Mouse (Mus musculus) MEL (cell line): ENCODE measurements at regions not wholly inside any gene's neighbourhood (a gene's known extent, or its start where the extent isn't known, plus 50 kb on each side); places are given as distances from the start of the nearest gene placed in this dataset.

Source experiments
- DNase-seq: peaks from one replicate; pipeline ENCODE4 v3.0.0; 2011; ENCODE audit warnings: low read depth, low spot score
- H3K27ac ChIP-seq: 2 replicates; pipeline ENCODE4 v1.5.1; 2012; ENCODE audit warnings: low read depth, mild to moderate bottlenecking, control low read depth, low read length, moderate library complexity; ENCODE audit not compliant: control insufficient read depth
- H3K27me3 ChIP-seq, 2 experiments: fragments of 150-350 bp in 1 of 2; sonication (generic) in 1 of 2; 2 replicates each; pipeline ENCODE4 v1.6.1; 2012; ENCODE audit warnings: low read length in 2 of 2, mild to moderate bottlenecking in 2 of 2, improper control_type of control experiment in 1 of 2, moderate library complexity in 1 of 2; ENCODE audit not compliant: insufficient read depth in 2 of 2, control insufficient read depth in 1 of 2
- H3K36me3 ChIP-seq, 2 experiments: 2 replicates each; pipeline ENCODE4 v1.6.1; 2012 to 2014; ENCODE audit warnings: low read length in 2 of 2, improper control_type of control experiment in 1 of 2, inconsistent platforms in 1 of 2, mild to moderate bottlenecking in 1 of 2; ENCODE audit not compliant: insufficient read depth in 2 of 2, control insufficient read depth in 1 of 2
- H3K4me1 ChIP-seq, 2 experiments: fragments of 150-350 bp in 1 of 2; sonication (generic) in 1 of 2; 2 replicates each; pipeline ENCODE4 v1.6.1; 2012; ENCODE audit warnings: low read length in 2 of 2, improper control_type of control experiment in 1 of 2, mild to moderate bottlenecking in 1 of 2; ENCODE audit not compliant: insufficient read depth in 2 of 2, control insufficient read depth in 1 of 2
- H3K4me3 ChIP-seq, 2 experiments: fragments of 150-350 bp in 1 of 2; sonication (generic) in 1 of 2; 2 replicates each; pipeline ENCODE4 v1.5.1; 2012; ENCODE audit warnings: low read depth in 2 of 2, low read length in 2 of 2, mild to moderate bottlenecking in 2 of 2, moderate library complexity in 2 of 2, control low read depth in 1 of 2, improper control_type of control experiment in 1 of 2; ENCODE audit not compliant: control insufficient read depth in 1 of 2, insufficient read depth in 1 of 2
- H3K79me2 ChIP-seq: 2 replicates; pipeline ENCODE4 v1.6.1; 2012; ENCODE audit warnings: mild to moderate bottlenecking, low read length, moderate library complexity; ENCODE audit not compliant: control insufficient read depth, poor library complexity, insufficient read depth
- H3K9ac ChIP-seq: 2 replicates; pipeline ENCODE4 v1.6.1; 2012; ENCODE audit warnings: low read depth, mild to moderate bottlenecking, control low read depth, low read length, moderate library complexity; ENCODE audit not compliant: control insufficient read depth, poor library complexity, severe bottlenecking
- H3K9me3 ChIP-seq: fragments of 150-350 bp; sonication (generic); replicated peaks from 2 replicates; pipeline ENCODE4 v1.6.1; 2012; ENCODE audit warnings: mild to moderate bottlenecking, low read length, improper control_type of control experiment, moderate library complexity; ENCODE audit not compliant: insufficient read depth
- BHLHE40 ChIP-seq: IDR thresholded peaks from 2 replicates; pipeline ENCODE4 v1.6.1; 2012; ENCODE audit warnings: low read depth, mild to moderate bottlenecking, inconsistent platforms, low read length, improper control_type of control experiment, borderline replicate concordance
- CHD2 ChIP-seq: IDR thresholded peaks from 2 replicates; pipeline ENCODE4 v1.6.1; 2011; ENCODE audit warnings: low read length, improper control_type of control experiment
- CTCF ChIP-seq, 3 experiments: IDR thresholded peaks in 2 of 3; conservative IDR thresholded peaks in 1 of 3; 2 replicates each; pipeline ENCODE4 v1.5.1; 2011 to 2012; ENCODE audit warnings: low read length in 3 of 3, low read depth in 2 of 3, mild to moderate bottlenecking in 2 of 3, improper control_type of control experiment in 1 of 3, inconsistent platforms in 1 of 3, mixed read lengths in 1 of 3, moderate library complexity in 1 of 3; ENCODE audit not compliant: control insufficient read depth in 1 of 3, insufficient read depth in 1 of 3, poor library complexity in 1 of 3, severe bottlenecking in 1 of 3
- ELF1 ChIP-seq: IDR thresholded peaks from 2 replicates; pipeline ENCODE4 v1.6.1; 2014; ENCODE audit warnings: low read depth, mild to moderate bottlenecking, inconsistent platforms, low read length, improper control_type of control experiment, moderate library complexity
- EP300 ChIP-seq, 2 experiments: IDR thresholded peaks; 2 replicates each; pipeline ENCODE4 v1.6.1; 2011; ENCODE audit warnings: improper control_type of control experiment in 2 of 2, low read length in 2 of 2, low read depth in 1 of 2, mild to moderate bottlenecking in 1 of 2
- ETS1 ChIP-seq: IDR thresholded peaks from 2 replicates; pipeline ENCODE4 v1.6.1; 2012; ENCODE audit warnings: low read depth, mild to moderate bottlenecking, inconsistent platforms, low read length, improper control_type of control experiment, moderate library complexity
- JUND ChIP-seq: IDR thresholded peaks from 2 replicates; pipeline ENCODE4 v1.6.1; 2011; ENCODE audit warnings: low read depth, mild to moderate bottlenecking, improper control_type of control experiment, low read length
- KAT2A ChIP-seq: conservative IDR thresholded peaks from 2 replicates; pipeline ENCODE4 v1.6.1; 2012; ENCODE audit warnings: low read depth, low read length, improper control_type of control experiment, inconsistent platforms
- MAFK ChIP-seq: IDR thresholded peaks from 2 replicates; pipeline ENCODE4 v1.6.1; 2011; ENCODE audit warnings: low read depth, mild to moderate bottlenecking, low read length, improper control_type of control experiment, borderline replicate concordance
- MAX ChIP-seq: IDR thresholded peaks from 2 replicates; pipeline ENCODE4 v1.6.1; 2011; ENCODE audit warnings: low read length, improper control_type of control experiment
- MYB ChIP-seq: IDR thresholded peaks from 2 replicates; pipeline ENCODE4 v1.6.1; 2011; ENCODE audit warnings: mild to moderate bottlenecking, low read depth, low read length, improper control_type of control experiment
- MYC ChIP-seq: IDR thresholded peaks from 2 replicates; pipeline ENCODE4 v1.6.1; 2011; ENCODE audit warnings: low read depth, mild to moderate bottlenecking, low read length, improper control_type of control experiment, moderate library complexity
- POLR2A ChIP-seq, 2 experiments: IDR thresholded peaks; 2 replicates each; pipeline ENCODE4 v1.6.1; 2011 to 2012; ENCODE audit warnings: low read length in 2 of 2, mild to moderate bottlenecking in 2 of 2, control low read depth in 1 of 2, improper control_type of control experiment in 1 of 2, low read depth in 1 of 2, moderate library complexity in 1 of 2; ENCODE audit not compliant: control insufficient read depth in 1 of 2, insufficient read depth in 1 of 2, poor library complexity in 1 of 2
- POLR2AphosphoS5 ChIP-seq: IDR thresholded peaks from 2 replicates; pipeline ENCODE4 v1.6.1; 2012; ENCODE audit warnings: low read depth, borderline replicate concordance, mild to moderate bottlenecking, inconsistent platforms, low read length, moderate library complexity, mixed read lengths
- RAD21 ChIP-seq: IDR thresholded peaks from 2 replicates; pipeline ENCODE4 v1.6.1; 2011; ENCODE audit warnings: mild to moderate bottlenecking, low read depth, low read length, improper control_type of control experiment
- SIN3A ChIP-seq: IDR thresholded peaks from 2 replicates; pipeline ENCODE4 v1.6.1; 2012; ENCODE audit warnings: low read length, improper control_type of control experiment, inconsistent platforms
- TAL1 ChIP-seq: IDR thresholded peaks from 2 replicates; pipeline ENCODE4 v1.6.1; 2012; ENCODE audit warnings: mild to moderate bottlenecking, inconsistent platforms, low read length, moderate library complexity, mixed read lengths
- UBTF ChIP-seq: IDR thresholded peaks from 2 replicates; pipeline ENCODE4 v1.6.1; 2012; ENCODE audit warnings: low read depth, mild to moderate bottlenecking, inconsistent platforms, low read length, improper control_type of control experiment, moderate library complexity, borderline replicate concordance; ENCODE audit not compliant: insufficient read depth
- ZC3H11A ChIP-seq: IDR thresholded peaks from 2 replicates; pipeline ENCODE4 v1.6.1; 2012; ENCODE audit warnings: low read depth, mild to moderate bottlenecking, inconsistent platforms, low read length, improper control_type of control experiment
- ZMIZ1 ChIP-seq: IDR thresholded peaks from 2 replicates; pipeline ENCODE4 v1.6.1; 2012; ENCODE audit warnings: low read depth, mild to moderate bottlenecking, inconsistent platforms, low read length, improper control_type of control experiment, moderate library complexity

DNA sequence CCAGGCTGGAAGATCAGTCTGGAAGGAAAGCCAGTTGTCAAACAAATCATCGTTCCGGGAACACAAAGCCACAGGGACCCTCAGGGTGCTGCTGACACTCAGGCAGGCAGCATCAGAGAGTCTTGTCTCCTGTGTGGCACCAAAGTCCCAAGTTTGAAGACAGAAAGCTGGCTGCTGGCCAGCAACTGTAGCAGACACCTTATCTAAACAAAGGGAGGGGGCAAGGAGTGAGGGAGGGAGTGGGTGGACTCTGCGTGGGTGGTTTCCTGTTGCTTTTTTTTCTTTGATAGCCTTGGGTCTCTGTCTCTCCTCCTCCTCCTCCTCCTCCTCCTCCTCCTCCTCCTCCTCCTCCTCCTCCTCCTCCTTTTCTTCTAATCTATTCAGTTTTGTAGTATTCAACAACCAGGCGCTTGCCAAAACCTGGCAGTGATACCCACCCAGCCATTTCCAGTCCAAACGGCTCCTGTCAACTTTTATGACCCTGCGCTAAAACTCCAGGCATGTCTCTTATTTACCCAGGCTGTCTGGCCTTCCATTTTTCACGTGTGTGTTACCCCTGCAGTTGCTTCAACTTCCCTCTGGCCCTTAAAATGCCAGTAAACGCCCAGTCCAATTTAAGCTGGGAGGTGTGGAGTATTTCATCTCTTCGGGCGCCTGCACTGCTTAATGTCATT, 266.4 kb downstream of the Bcor start (continued):
- TF ChIP-seq CHD2: no peak
- TF ChIP-seq RAD21: no peak; the same call in 1 of the 2 replicates
- TF ChIP-seq ZMIZ1: no peak

DNA sequence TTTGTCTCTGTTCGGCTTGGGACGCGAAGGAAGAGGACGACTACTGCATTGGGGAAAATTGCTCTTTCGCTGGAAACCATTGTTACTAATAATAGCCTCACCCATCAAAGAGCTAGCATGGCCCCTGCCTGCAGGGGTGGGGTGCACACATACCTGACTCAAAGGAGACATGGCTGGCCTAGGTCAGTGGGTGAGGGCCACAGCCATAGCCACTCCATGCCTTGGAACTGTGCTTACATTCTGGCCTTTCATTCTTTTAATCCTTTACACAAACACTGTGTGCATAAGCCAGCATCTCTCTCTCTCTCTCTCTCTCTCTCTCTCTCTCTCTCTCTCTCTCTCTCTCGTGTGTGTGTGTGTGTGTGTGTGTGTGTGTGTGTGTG, 265.9 kb downstream of the Bcor start:
- Histone ChIP-seq H3K9me3 (no peaks in the 10 kb centered on the region), H3K36me3 (peaks cover 0 to 9% of the 10 kb centered on the region in 2 experiments; a peak in 2 of 4 replicates), H3K4me3 (peak overlapping the region; percentile 27 to 41; a peak in 3 of 4 replicates), H3K9ac (peak overlapping the region; percentile 39), H3K27me3 (no peaks in the 10 kb centered on the region), H3K79me2 (no peaks in the 10 kb centered on the region), H3K4me1 (peaks cover 2 to 15% of the 10 kb centered on the region in 2 experiments), H3K27ac (peak overlapping the region; percentile 41)
- TF ChIP-seq ZC3H11A (no peak), UBTF (no peak), SIN3A (no peak), TAL1 (no peak), MAX (no peak), ELF1 (no peak), MYB (no peak), POLR2AphosphoS5 (no peak), POLR2A (IDR thresholded peaks at IDR 0.05; ENCODE audit: control insufficient read depth in 1 of 2, insufficient read depth in 1 of 2, low read depth in 1 of 2, low read length in 2 of 2, poor library complexity in 1 of 2) (no peak), KAT2A (no peak), CTCF (IDR thresholded peaks at IDR 0.05 in 2 of 3, conservative IDR thresholded peaks at IDR 0.05 in 1 of 3; ENCODE audit: control insufficient read depth in 1 of 3, insufficient read depth in 1 of 3, low read depth in 2 of 3, low read length in 3 of 3, poor library complexity in 1 of 3, severe bottlenecking in 1 of 3) (no peak), BHLHE40 (no peak), JUND (no peak), MYC (no peak), ETS1 (no peak), ZMIZ1 (no peak), MAFK (no peak), EP300 (IDR thresholded peaks at IDR 0.05; ENCODE audit: low read depth in 1 of 2, low read length in 2 of 2) (no peak)
- no peak for DNase-seq
